33 mouse cellular contexts compared by ENCODE assay signal in the genomic region with DNA sequence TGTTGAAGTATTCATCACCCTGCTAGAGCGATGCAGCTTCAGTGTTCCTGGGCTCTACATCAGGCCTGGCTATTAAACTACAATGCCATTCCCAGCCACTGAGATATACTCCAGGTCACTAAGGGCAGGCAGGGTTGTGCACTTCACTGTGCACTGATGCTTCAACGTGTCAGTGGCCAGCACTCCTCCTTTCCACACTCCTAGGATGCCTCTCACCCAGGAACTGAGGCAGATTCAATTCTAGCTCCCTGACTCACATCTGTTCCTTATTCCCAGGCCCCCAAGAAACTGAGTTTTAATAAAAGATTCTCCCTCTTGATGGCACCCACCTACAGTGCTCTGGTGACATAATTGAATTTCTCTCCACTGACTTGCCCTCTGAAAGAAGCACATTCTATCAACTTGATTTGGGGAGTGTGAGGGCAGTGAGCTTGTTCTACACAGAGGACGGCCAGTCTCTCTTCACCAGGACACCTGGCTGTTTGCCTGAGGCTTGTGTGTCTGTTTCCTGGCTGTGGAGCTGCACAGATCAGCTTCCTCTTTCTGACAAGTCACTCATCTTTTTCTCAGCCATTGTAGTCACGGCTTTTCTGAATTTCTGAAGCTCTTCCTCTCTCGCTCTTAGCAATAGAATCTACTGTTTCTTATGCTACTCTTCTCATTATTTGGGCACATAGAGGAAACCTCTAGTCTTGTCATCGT. TPM values are rescaled to one million over a fixed set of nuclear protein-coding genes. Genes with fewer than 3 reads are reported as not detected.
DNase-seq lines count a peak whose midpoint lies in the region; ATAC-seq and TF ChIP-seq lines count a peak whose summit lies in the region.
"Had no signal": no experiment of that assay in that cellular context is flagged by ENCODE, and none has a peak within 500 bp of the region (broad histone marks: within the 10 kb centered on the region; RNA-seq: fewer than 3 reads in every experiment).

No protein-coding gene starts in this region.

- intact Hi-C loops in gastrocnemius, adult 2 months (cut with DNase I): no loop called here
- intact Hi-C loops in gastrocnemius, postnatal 36 days (cut with DNase I): no loop called here
- intact Hi-C loops in left cerebral cortex, postnatal 4 days (cut with DNase I): no loop called here

- peak; percentile 99 for ATAC-seq in granulocyte monocyte progenitor cell, adult 5-6 weeks (replicated peaks; ENCODE audit: poor library complexity, severe bottlenecking)
- ATAC-seq in megakaryocyte-erythroid progenitor cell, adult 5-6 weeks (replicated peaks; ENCODE audit: low FRiP score, low TSS enrichment, poor library complexity, severe bottlenecking): no peak
- ATAC-seq: forebrain, postnatal 0 days; intestine, postnatal 0 days; liver, embryonic 12.5 days; liver, postnatal 0 days; midbrain, embryonic 16.5 days; Patski had no signal

- no peak overlapping the region for H3K27ac ChIP-seq in gastrocnemius, adult 2 months
- H3K27ac ChIP-seq: embryonic facial prominence, embryonic 15.5 days; forebrain, embryonic 12.5 days; heart, embryonic 10.5 days; hindbrain, embryonic 14.5 days; liver, embryonic 12.5 days; stomach, postnatal 0 days had no signal

- peak; percentile 21 for DNase-seq in gastrocnemius, adult 2 months
- no peak for DNase-seq in gastrocnemius, postnatal 36 days
- peak; percentile 3 for DNase-seq in left cerebral cortex, postnatal 4 days
- no peak for DNase-seq in left cerebral cortex, adult 11 months (ENCODE audit: low spot score)
- DNase-seq in skeletal muscle tissue, adult 2 months (ENCODE audit: low read depth, low spot score): peak; percentile 2
- DNase-seq in lung, postnatal 10 days: no peak
- DNase-seq: adrenal gland, postnatal 36 days; cerebellum, adult 18-20 months; forebrain, postnatal 0 days; gastrocnemius, postnatal 14 days; kidney, postnatal 25 days; liver, postnatal 0 days; lung, postnatal 4 days; thymus, adult 18-20 months; thymus, postnatal 36 days had no signal

- no peak for TF ChIP-seq CTCF in gastrocnemius, adult 2 months (IDR thresholded peaks at IDR 0.05)

- H3K4me3 ChIP-seq in gastrocnemius, adult 2 months: no peak overlapping the region
- H3K4me3 ChIP-seq: embryonic facial prominence, embryonic 15.5 days; forebrain, embryonic 12.5 days; heart, embryonic 10.5 days; liver, embryonic 12.5 days had no signal

RNA-seq across cellular contexts. Expression of a gene that starts 7.2 kb away (rescaled TPM):
- total RNA-seq in gastrocnemius, adult 2 months (2021): not detected
- not detected for total RNA-seq in gastrocnemius, postnatal 36 days (2021)
- total RNA-seq in left cerebral cortex, postnatal 4 days (2021): not detected
- total RNA-seq in granulocyte monocyte progenitor cell, adult 5-6 weeks (2014; fragmentation: Nextera tagmentation): not detected in 2 replicates
- total RNA-seq in granulocyte monocyte progenitor cell, adult 5-6 weeks (2017): not detected in 2 replicates
- total RNA-seq in megakaryocyte-erythroid progenitor cell, adult 5-6 weeks (2014; fragmentation: Nextera tagmentation): not detected in 2 replicates
- total RNA-seq in megakaryocyte-erythroid progenitor cell, adult 5-6 weeks (2017): not detected in 2 replicates
- total RNA-seq: adrenal gland, postnatal 36 days; forebrain, postnatal 0 days; G1E; gastrocnemius, postnatal 14 days; heart, postnatal 36 days; layer of hippocampus, adult 18-20 months; layer of hippocampus, postnatal 14 days; left cerebral cortex, adult 8-10 months; left cerebral cortex, postnatal 36 days; neutrophil, adult 5-6 weeks had no signal

RNA-seq across cellular contexts. Expression of a gene that starts 10.8 kb away (rescaled TPM):
- not detected for total RNA-seq in gastrocnemius, adult 2 months (2021)
- not detected for total RNA-seq in gastrocnemius, postnatal 36 days (2021)
- total RNA-seq in left cerebral cortex, postnatal 4 days (2021): not detected
- not detected in 2 replicates for total RNA-seq in granulocyte monocyte progenitor cell, adult 5-6 weeks (2014; fragmentation: Nextera tagmentation)
- not detected in 2 replicates for total RNA-seq in granulocyte monocyte progenitor cell, adult 5-6 weeks (2017)
- not detected in 2 replicates for total RNA-seq in megakaryocyte-erythroid progenitor cell, adult 5-6 weeks (2014; fragmentation: Nextera tagmentation)
- total RNA-seq in megakaryocyte-erythroid progenitor cell, adult 5-6 weeks (2017): not detected in 2 replicates
- total RNA-seq: adrenal gland, postnatal 36 days; forebrain, postnatal 0 days; gastrocnemius, postnatal 14 days; heart, postnatal 36 days; layer of hippocampus, adult 18-20 months; layer of hippocampus, postnatal 14 days; left cerebral cortex, adult 8-10 months; left cerebral cortex, postnatal 36 days; neutrophil, adult 5-6 weeks had no signal

RNA-seq across cellular contexts. Expression of a gene that starts 23.1 kb away (rescaled TPM):
- total RNA-seq in gastrocnemius, adult 2 months (2021): not detected
- not detected for total RNA-seq in gastrocnemius, postnatal 36 days (2021)
- not detected for total RNA-seq in left cerebral cortex, postnatal 4 days (2021)
- total RNA-seq in granulocyte monocyte progenitor cell, adult 5-6 weeks (2014; fragmentation: Nextera tagmentation): not detected in 2 replicates
- not detected in 2 replicates for total RNA-seq in granulocyte monocyte progenitor cell, adult 5-6 weeks (2017)
- not detected in 2 replicates for total RNA-seq in megakaryocyte-erythroid progenitor cell, adult 5-6 weeks (2014; fragmentation: Nextera tagmentation)
- total RNA-seq in megakaryocyte-erythroid progenitor cell, adult 5-6 weeks (2017): not detected in 2 replicates
- total RNA-seq: adrenal gland, postnatal 36 days; forebrain, postnatal 0 days; gastrocnemius, postnatal 14 days; heart, postnatal 36 days; layer of hippocampus, adult 18-20 months; left cerebral cortex, adult 8-10 months; left cerebral cortex, postnatal 36 days; neutrophil, adult 5-6 weeks had no signal

RNA-seq across cellular contexts. Expression of a gene that starts 43.6 kb away (rescaled TPM):
- not detected for total RNA-seq in gastrocnemius, adult 2 months (2021)
- not detected for total RNA-seq in gastrocnemius, postnatal 36 days (2021)
- total RNA-seq in left cerebral cortex, postnatal 4 days (2021): not detected
- total RNA-seq in granulocyte monocyte progenitor cell, adult 5-6 weeks (2014; fragmentation: Nextera tagmentation): not detected in 2 replicates
- total RNA-seq in granulocyte monocyte progenitor cell, adult 5-6 weeks (2017): not detected in 2 replicates
- not detected in 2 replicates for total RNA-seq in megakaryocyte-erythroid progenitor cell, adult 5-6 weeks (2014; fragmentation: Nextera tagmentation)
- total RNA-seq in megakaryocyte-erythroid progenitor cell, adult 5-6 weeks (2017): not detected in 2 replicates
- total RNA-seq: adrenal gland, postnatal 36 days; forebrain, postnatal 0 days; gastrocnemius, postnatal 14 days; heart, postnatal 36 days; left cerebral cortex, adult 8-10 months; left cerebral cortex, postnatal 36 days; neutrophil, adult 5-6 weeks had no signal

RNA-seq across cellular contexts. Expression of a gene that starts 43.7 kb away (rescaled TPM):
- not detected for total RNA-seq in gastrocnemius, adult 2 months (2021)
- not detected for total RNA-seq in gastrocnemius, postnatal 36 days (2021)
- not detected for total RNA-seq in left cerebral cortex, postnatal 4 days (2021)
- not detected in 2 replicates for total RNA-seq in granulocyte monocyte progenitor cell, adult 5-6 weeks (2014; fragmentation: Nextera tagmentation)
- total RNA-seq in granulocyte monocyte progenitor cell, adult 5-6 weeks (2017): not detected in 2 replicates
- total RNA-seq in megakaryocyte-erythroid progenitor cell, adult 5-6 weeks (2014; fragmentation: Nextera tagmentation): not detected in 2 replicates
- not detected in 2 replicates for total RNA-seq in megakaryocyte-erythroid progenitor cell, adult 5-6 weeks (2017)
- total RNA-seq: adrenal gland, postnatal 36 days; forebrain, postnatal 0 days; gastrocnemius, postnatal 14 days; heart, postnatal 36 days; layer of hippocampus, adult 18-20 months; layer of hippocampus, postnatal 14 days; left cerebral cortex, adult 8-10 months; left cerebral cortex, postnatal 36 days; neutrophil, adult 5-6 weeks had no signal

Comparison
In these comparisons a context has a peak if more than half of its experiments do, and no peak if none do; other contexts are left out.
1. DNase-seq: peak in gastrocnemius, adult 2 months (single experiment), left cerebral cortex, postnatal 4 days (single experiment) and skeletal muscle tissue, adult 2 months (single experiment); none in gastrocnemius, postnatal 36 days (0 of 2), left cerebral cortex, adult 11 months (single experiment) and lung, postnatal 10 days (single experiment).